Mouse (Mus musculus): ENCODE measurements around the gene Fyb2. TPM values are rescaled to one million over a fixed set of nuclear protein-coding genes. Genes with fewer than 3 reads are reported as not detected.

Gene Fyb2
- polyA plus RNA-seq, 1 experiment from 2014 or later, result 1.8 TPM

- no peaks in the 10 kb centered on the region for H3K27me3 ChIP-seq (ENCODE audit: insufficient read depth, low read length)
- H3K9ac ChIP-seq (replicated peaks), result no peak overlapping the region
- ATAC-seq (no peak), DNase-seq (no peak)
- WGBS (ENCODE audit: insufficient replicate concordance), result 77% methylated on average over 6 of the region's 6 CpGs
- H3K4me2 ChIP-seq (ENCODE audit: low read depth, low read length), result no peak overlapping the region
- no peak overlapping the region for H3K27ac ChIP-seq (ENCODE audit: low read depth)
- no peaks in the 10 kb centered on the region for H3K4me1 ChIP-seq (ENCODE audit: insufficient read depth)
- no peaks in the 10 kb centered on the region for H3K9me3 ChIP-seq (ENCODE audit: low read length)
- H3K4me3 ChIP-seq (ENCODE audit: low read depth, low read length), result no peak overlapping the region
- no peak for TF ChIP-seq EP300 (IDR thresholded peaks at IDR 0.05; ENCODE audit: low read depth)
- no peak for TF ChIP-seq CTCF (IDR thresholded peaks at IDR 0.05; ENCODE audit: low read depth)
- no peaks in the 10 kb centered on the region for H3K36me3 ChIP-seq (replicated peaks; ENCODE audit: insufficient read depth, low read length)
Measured at GRCm38 (mm10) chr4:104975162-104975830, 62.0 kb downstream of the Fyb2 start.

GRCm38 (mm10) chr4:104985960-104986632 is 72.8 kb downstream of the Fyb2 start:
- H3K4me2 ChIP-seq (ENCODE audit: low read depth, low read length), result no peak overlapping the region
- WGBS (ENCODE audit: insufficient replicate concordance), result 55% methylated on average over 5 of the region's 5 CpGs
- no peaks in the 10 kb centered on the region for H3K9me3 ChIP-seq (ENCODE audit: low read length)
- H3K27ac ChIP-seq (ENCODE audit: low read depth), result peak overlapping the region; percentile 70
- TF ChIP-seq EP300 (IDR thresholded peaks at IDR 0.05; ENCODE audit: low read depth) (peak; percentile 49; the same call in 1 of the 2 replicates), CTCF (IDR thresholded peaks at IDR 0.05; ENCODE audit: low read depth) (no peak)
- H3K4me3 ChIP-seq (ENCODE audit: low read depth, low read length), result no peak overlapping the region
- H3K4me1 ChIP-seq (ENCODE audit: insufficient read depth), result no peaks in the 10 kb centered on the region
- H3K36me3 ChIP-seq (replicated peaks; ENCODE audit: insufficient read depth, low read length), result no peaks in the 10 kb centered on the region
- ATAC-seq (peak; percentile 97), DNase-seq (peak; percentile 30)
- no peak overlapping the region for H3K9ac ChIP-seq (replicated peaks)
- H3K27me3 ChIP-seq (ENCODE audit: insufficient read depth, low read length), result no peaks in the 10 kb centered on the region

GRCm38 (mm10) chr4:104987631-104988030 is 74.4 kb downstream of the Fyb2 start:
- DNase-seq, result no peak
- no peaks in the 10 kb centered on the region for H3K27me3 ChIP-seq (ENCODE audit: insufficient read depth, low read length)
- no peaks in the 10 kb centered on the region for H3K36me3 ChIP-seq (replicated peaks; ENCODE audit: insufficient read depth, low read length)
- no peak for ATAC-seq
- no peak overlapping the region for H3K4me2 ChIP-seq (ENCODE audit: low read depth, low read length)
- H3K4me3 ChIP-seq (ENCODE audit: low read depth, low read length), result no peak overlapping the region
- no peaks in the 10 kb centered on the region for H3K4me1 ChIP-seq (ENCODE audit: insufficient read depth)
- WGBS (ENCODE audit: insufficient replicate concordance), result 70% methylated on average over 7 of the region's 7 CpGs
- no peak overlapping the region for H3K9ac ChIP-seq (replicated peaks)
- no peak for TF ChIP-seq CTCF (IDR thresholded peaks at IDR 0.05; ENCODE audit: low read depth)
- TF ChIP-seq EP300 (IDR thresholded peaks at IDR 0.05; ENCODE audit: low read depth), result no peak
- H3K27ac ChIP-seq (ENCODE audit: low read depth), result no peak overlapping the region
- no peaks in the 10 kb centered on the region for H3K9me3 ChIP-seq (ENCODE audit: low read length)

GRCm38 (mm10) chr4:104988102-104988501 is 74.8 kb downstream of the Fyb2 start:
- Histone ChIP-seq H3K4me3 (ENCODE audit: low read depth, low read length) (no peak overlapping the region), H3K4me1 (ENCODE audit: insufficient read depth) (no peaks in the 10 kb centered on the region), H3K9me3 (ENCODE audit: low read length) (no peaks in the 10 kb centered on the region), H3K27me3 (ENCODE audit: insufficient read depth, low read length) (no peaks in the 10 kb centered on the region), H3K4me2 (ENCODE audit: low read depth, low read length) (no peak overlapping the region), H3K9ac (replicated peaks) (no peak overlapping the region), H3K27ac (ENCODE audit: low read depth) (no peak overlapping the region), H3K36me3 (replicated peaks; ENCODE audit: insufficient read depth, low read length) (no peaks in the 10 kb centered on the region)
- ATAC-seq, result no peak
- 72% methylated on average over 5 of the region's 5 CpGs for WGBS (ENCODE audit: insufficient replicate concordance)
- DNase-seq, result no peak
- TF ChIP-seq EP300 (IDR thresholded peaks at IDR 0.05; ENCODE audit: low read depth) (no peak), CTCF (IDR thresholded peaks at IDR 0.05; ENCODE audit: low read depth) (no peak)

- TF ChIP-seq CTCF (IDR thresholded peaks at IDR 0.05; ENCODE audit: low read depth) (no peak), EP300 (IDR thresholded peaks at IDR 0.05; ENCODE audit: low read depth) (no peak)
- WGBS (ENCODE audit: insufficient replicate concordance), result 76% methylated on average over 7 of the region's 7 CpGs
- H3K36me3 ChIP-seq (replicated peaks; ENCODE audit: insufficient read depth, low read length), result no peaks in the 10 kb centered on the region
- no peak for ATAC-seq
- DNase-seq, result no peak
- H3K9ac ChIP-seq (replicated peaks), result no peak overlapping the region
- no peak overlapping the region for H3K4me3 ChIP-seq (ENCODE audit: low read depth, low read length)
- H3K27ac ChIP-seq (ENCODE audit: low read depth), result no peak overlapping the region
- no peaks in the 10 kb centered on the region for H3K4me1 ChIP-seq (ENCODE audit: insufficient read depth)
- H3K27me3 ChIP-seq (ENCODE audit: insufficient read depth, low read length), result no peaks in the 10 kb centered on the region
- H3K4me2 ChIP-seq (ENCODE audit: low read depth, low read length), result no peak overlapping the region
- no peaks in the 10 kb centered on the region for H3K9me3 ChIP-seq (ENCODE audit: low read length)
Measured at GRCm38 (mm10) chr4:104988709-104989108, 75.5 kb downstream of the Fyb2 start.

- H3K4me3 ChIP-seq (ENCODE audit: low read depth, low read length), result no peak overlapping the region
- WGBS (ENCODE audit: insufficient replicate concordance), result 78% methylated on average over 6 of the region's 6 CpGs
- no peak for DNase-seq
Measured at GRCm38 (mm10) chr4:104990016-104990415, 76.8 kb downstream of the Fyb2 start.

More at GRCm38 (mm10) chr4:104990016-104990415, 76.8 kb downstream of the Fyb2 start:
- H3K9ac ChIP-seq (replicated peaks), result no peak overlapping the region
- H3K36me3 ChIP-seq (replicated peaks; ENCODE audit: insufficient read depth, low read length), result no peaks in the 10 kb centered on the region
- no peak overlapping the region for H3K4me2 ChIP-seq (ENCODE audit: low read depth, low read length)
- TF ChIP-seq EP300 (IDR thresholded peaks at IDR 0.05; ENCODE audit: low read depth) (no peak), CTCF (IDR thresholded peaks at IDR 0.05; ENCODE audit: low read depth) (no peak)
- H3K9me3 ChIP-seq (ENCODE audit: low read length), result no peaks in the 10 kb centered on the region
- H3K27me3 ChIP-seq (ENCODE audit: insufficient read depth, low read length), result no peaks in the 10 kb centered on the region
- no peak overlapping the region for H3K27ac ChIP-seq (ENCODE audit: low read depth)
- no peak for ATAC-seq
- no peaks in the 10 kb centered on the region for H3K4me1 ChIP-seq (ENCODE audit: insufficient read depth)

All from liver, postnatal 0 days (tissue).